Mouse (Mus musculus) hindbrain, embryonic 11.5 days (tissue): Measurements from ENCODE around the gene Scel. TPM values are rescaled to one million over a fixed set of nuclear protein-coding genes. Genes with fewer than 3 reads are reported as not detected.

Experiments
- ATAC-seq: fragments of 200-750 bp; cut with Nextera tagmentation; 2 replicates; pipeline ENCODE4 v1.8.0; 2017; ENCODE audit warnings: mild to moderate bottlenecking, moderate TSS enrichment, moderate library complexity; ENCODE audit not compliant: low FRiP score
- DNase-seq: peaks from one replicate; pipeline ENCODE4 v3.0.0-alpha.2; 2015; ENCODE audit warnings: low spot score
- H3K27ac ChIP-seq: fragments of 300-500 bp; sonication (generic); 2 replicates; pipeline ENCODE4 v1.5.1; 2014; ENCODE audit warnings: mild to moderate bottlenecking, low read depth, low read length
- H3K27me3 ChIP-seq: fragments of 300-500 bp; sonication (generic); 2 replicates; pipeline ENCODE4 v1.6.1; 2014; ENCODE audit warnings: mild to moderate bottlenecking, low read length, moderate library complexity, mixed read lengths; ENCODE audit not compliant: control insufficient read depth, insufficient read depth
- H3K36me3 ChIP-seq: fragments of 300-500 bp; sonication (generic); 2 replicates; pipeline ENCODE4 v1.6.1; 2014; ENCODE audit warnings: mild to moderate bottlenecking, low read length, moderate library complexity, mixed read lengths; ENCODE audit not compliant: control insufficient read depth, insufficient read depth
- H3K4me1 ChIP-seq: fragments of 300-500 bp; sonication (generic); replicated peaks from 2 replicates; pipeline ENCODE4 v1.6.1; 2014; ENCODE audit warnings: low read length, mixed read lengths; ENCODE audit not compliant: control insufficient read depth, insufficient read depth
- H3K4me2 ChIP-seq: fragments of 300-500 bp; sonication (generic); replicated peaks from 2 replicates; pipeline ENCODE4 v1.6.1; 2014; ENCODE audit warnings: mild to moderate bottlenecking, low read depth, low read length
- H3K4me3 ChIP-seq: fragments of 300-500 bp; sonication (generic); 2 replicates; pipeline ENCODE4 v1.5.1; 2014; ENCODE audit warnings: low read depth, low read length
- H3K9ac ChIP-seq: fragments of 300-500 bp; sonication (generic); 2 replicates; pipeline ENCODE4 v1.6.1; 2014; ENCODE audit warnings: low read depth, low read length
- H3K9me3 ChIP-seq: fragments of 300-500 bp; sonication (generic); 2 replicates; pipeline ENCODE4 v1.6.1; 2016; ENCODE audit warnings: low read length; ENCODE audit not compliant: control insufficient read depth
- WGBS: fragments of 180-500 bp; shearing (Covaris S2); extraction: QIAGEN DNeasy Blood & Tissue Kit; methylation state at CpG from one replicate; pipeline ENCODE4 v1.1.7; 2014; 5-methylcytosine and 5-hydroxymethylcytosine counted together
- polyA plus RNA-seq: library from polyadenylated mRNA; unstranded; fragments of >200 nt; fragmentation: Nextera tagmentation; extraction: Ambion mirVana; gene quantifications from 2 replicates; pipeline ENCODE4 v1.2.1, GENCODE M21; 2014

The Scel gene
- polyA plus RNA-seq, 1 experiment from 2014 or later = 0.11 TPM

DNA sequence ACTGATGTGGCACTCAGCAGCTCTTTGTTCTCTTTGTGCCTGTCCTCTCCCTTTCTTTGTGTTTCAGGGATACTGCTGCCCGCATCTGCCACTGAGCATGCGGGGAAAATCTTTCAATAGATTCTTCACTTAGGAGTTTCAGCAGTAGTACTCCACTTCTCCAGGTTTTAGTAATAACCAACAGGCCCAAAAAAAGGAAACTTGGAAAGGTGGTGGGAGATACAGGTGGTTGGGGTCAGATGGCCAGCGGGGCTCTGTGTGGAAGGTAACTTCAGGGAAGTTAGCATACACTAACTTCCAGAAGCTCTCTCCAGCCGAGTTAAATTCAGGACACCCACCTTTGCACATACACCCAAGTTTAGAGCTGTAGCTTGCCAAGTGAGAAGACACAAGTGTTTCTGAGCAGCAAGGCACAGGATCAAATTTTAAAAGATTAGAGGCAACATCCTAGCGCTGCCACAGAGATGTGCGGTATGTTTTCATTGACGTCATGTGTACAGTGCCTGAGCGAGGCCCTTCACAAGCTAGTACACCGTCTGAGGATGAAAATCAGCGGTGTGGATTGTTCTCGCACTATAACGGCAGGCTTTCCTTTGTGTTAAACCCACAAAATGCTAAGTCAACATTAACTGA is 135.6 kb downstream of the Scel start:
- H3K27ac ChIP-seq = peak overlapping the region; percentile 33; the same call in 1 of the 2 replicates
- WGBS = 29% methylated on average over 12 of the region's 12 CpGs
- H3K9me3 ChIP-seq = no peaks in the 10 kb centered on the region
- ATAC-seq (no peak), DNase-seq (peak; percentile 67)
- H3K4me2 ChIP-seq = no peak overlapping the region
- H3K4me1 ChIP-seq = peaks cover 3% of the 10 kb centered on the region; the same call in 1 of the 2 replicates
- H3K36me3 ChIP-seq = no peaks in the 10 kb centered on the region
- no peaks in the 10 kb centered on the region for H3K27me3 ChIP-seq
- no peak overlapping the region for H3K9ac ChIP-seq
- H3K4me3 ChIP-seq = no peak overlapping the region

DNA sequence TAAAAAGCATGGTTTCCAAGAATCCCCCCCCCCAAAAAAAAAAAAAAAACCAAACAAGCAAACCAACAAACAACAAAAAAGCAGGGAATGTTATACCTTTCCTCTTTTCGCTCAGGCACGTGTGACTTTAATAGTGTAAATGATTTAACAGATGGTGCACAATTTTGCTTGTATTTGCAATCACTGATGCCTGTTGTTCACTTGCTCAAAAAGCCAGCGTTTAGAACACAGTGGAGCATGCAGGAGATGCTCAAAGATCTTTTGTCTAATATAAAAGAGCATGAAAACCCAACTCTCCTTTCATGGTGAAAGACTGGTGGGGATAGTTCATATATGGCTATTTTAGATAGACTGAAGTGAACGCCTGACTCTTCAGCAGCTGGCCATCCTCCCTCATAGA is 136.2 kb downstream of the Scel start:
- DNase-seq = peak; percentile 34
- no peak for ATAC-seq
- Histone ChIP-seq H3K4me1 (peaks cover 3% of the 10 kb centered on the region; the same call in 1 of the 2 replicates), H3K4me2 (peak overlapping the region; percentile 55), H3K4me3 (peak overlapping the region; percentile 93; the same call in 1 of the 2 replicates), H3K27me3 (no peaks in the 10 kb centered on the region), H3K27ac (no peak overlapping the region), H3K9me3 (no peaks in the 10 kb centered on the region), H3K36me3 (no peaks in the 10 kb centered on the region), H3K9ac (no peak overlapping the region)
- 35% methylated on average over 4 of the region's 4 CpGs for WGBS

DNA sequence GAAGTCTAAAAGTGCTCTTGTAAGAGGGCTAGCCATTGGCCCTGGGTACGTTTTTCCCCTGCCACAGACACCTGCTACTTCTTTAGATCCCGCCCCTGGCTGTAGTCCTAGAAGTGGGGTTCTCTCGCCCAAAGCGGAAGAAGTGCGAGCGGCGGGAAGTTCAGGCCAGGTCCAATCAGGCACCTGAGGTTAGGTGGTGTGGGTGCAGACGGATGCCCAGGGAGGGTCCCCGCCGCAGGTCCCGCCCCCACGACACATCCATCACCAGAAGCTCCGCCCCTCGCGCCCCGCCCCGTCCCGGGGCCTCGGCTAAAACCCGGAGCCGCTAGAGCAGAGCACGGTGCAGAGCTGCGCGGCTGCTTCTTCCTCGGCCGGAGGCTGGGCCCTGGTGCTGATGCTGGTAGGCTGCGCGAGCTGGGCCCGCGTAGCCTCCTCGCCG is 136.8 kb downstream of the Scel start, which contains the start of gene Slain1:
Slain1 (plus strand) TSS at position 333 of the 439 bp plus-strand sequence.
- Histone ChIP-seq H3K9me3 (no peaks in the 10 kb centered on the region), H3K36me3 (no peaks in the 10 kb centered on the region), H3K4me1 (peaks cover 3% of the 10 kb centered on the region; the same call in 1 of the 2 replicates), H3K27me3 (no peaks in the 10 kb centered on the region), H3K4me2 (peak within 1 kb of the TSS; percentile 55), H3K9ac (peak within 1 kb of the TSS; percentile 87), H3K4me3 (peak within 1 kb of the TSS; percentile 93), H3K27ac (peak within 1 kb of the TSS; percentile 97)
- ATAC-seq = peak; percentile 96
- peak; percentile 94 for DNase-seq
- WGBS = 0% methylated on average over 25 of the region's 32 CpGs

DNA sequence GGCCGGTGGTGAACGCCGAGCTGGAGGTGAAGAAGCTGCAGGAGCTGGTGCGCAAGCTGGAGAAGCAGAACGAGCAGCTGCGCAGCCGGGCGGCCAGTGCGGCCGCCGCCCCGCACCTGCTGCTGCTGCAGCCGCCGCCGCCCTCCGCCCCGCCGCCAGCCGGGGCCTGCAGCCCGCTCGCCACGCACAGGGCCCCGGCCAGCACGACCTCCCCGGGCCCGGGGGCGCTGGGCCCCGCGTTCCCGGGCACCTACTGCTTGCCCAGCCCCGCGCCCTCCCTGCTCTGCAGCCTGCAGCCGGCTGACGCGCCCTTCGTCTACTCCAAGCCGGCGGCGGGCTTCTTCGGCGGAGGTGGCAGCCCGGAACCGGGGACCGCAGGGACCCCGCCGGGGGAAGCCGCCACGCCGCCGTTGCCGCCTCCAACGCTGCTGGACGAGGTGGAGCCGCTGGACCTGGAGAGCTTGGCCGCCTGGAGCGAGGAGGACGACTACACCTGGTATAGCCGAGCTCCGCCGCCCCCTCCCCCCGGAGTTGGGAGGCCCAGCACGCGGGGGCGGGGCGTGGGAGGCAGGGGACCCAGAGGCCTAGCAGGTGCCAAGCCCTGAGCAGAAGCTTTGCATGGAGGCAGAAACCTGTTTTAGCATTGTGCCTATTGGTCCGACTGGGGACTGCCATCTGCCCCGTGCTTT is 137.4 kb downstream of the Scel start:
- H3K4me2 ChIP-seq = peak overlapping the region; percentile 55

DNA sequence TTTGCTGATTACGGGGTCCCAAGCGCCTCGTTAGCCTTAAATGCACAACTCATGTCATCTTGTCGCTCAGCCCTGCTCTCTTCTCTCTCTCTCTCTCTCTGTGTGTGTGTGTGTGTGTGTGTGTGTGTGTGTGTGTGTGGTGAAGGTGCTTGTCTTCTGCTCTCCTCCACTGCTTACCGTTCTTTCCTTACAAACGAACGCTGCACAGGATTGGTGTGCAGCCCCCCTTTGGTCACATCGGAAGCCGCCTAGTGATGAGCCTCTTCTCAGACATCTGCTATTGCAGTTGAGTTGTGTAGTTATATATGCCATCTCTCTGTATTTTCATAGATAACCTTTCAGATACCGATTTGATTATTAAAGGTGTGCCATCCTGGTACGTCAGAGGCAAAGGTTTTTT is 138.0 kb downstream of the Scel start:
- no peak for DNase-seq
- Histone ChIP-seq H3K9ac (peak overlapping the region; percentile 87), H3K9me3 (no peaks in the 10 kb centered on the region), H3K36me3 (no peaks in the 10 kb centered on the region), H3K4me2 (peak overlapping the region; percentile 55), H3K4me3 (peak overlapping the region; percentile 93), H3K4me1 (peaks cover 3% of the 10 kb centered on the region; the same call in 1 of the 2 replicates), H3K27ac (peak overlapping the region; percentile 97; the same call in 1 of the 2 replicates), H3K27me3 (no peaks in the 10 kb centered on the region)
- ATAC-seq = no peak; the same call in 1 of the 2 replicates
- WGBS = 3% methylated on average over 11 of the region's 11 CpGs

More for the DNA sequence above, 137.4 kb downstream of the Scel start:
- Histone ChIP-seq H3K36me3 (no peaks in the 10 kb centered on the region), H3K27ac (peak overlapping the region; percentile 97), H3K27me3 (no peaks in the 10 kb centered on the region), H3K4me3 (peak overlapping the region; percentile 93), H3K9me3 (no peaks in the 10 kb centered on the region), H3K9ac (peak overlapping the region; percentile 87), H3K4me1 (peaks cover 3% of the 10 kb centered on the region; the same call in 1 of the 2 replicates)
- 0% methylated on average over 47 of the region's 67 CpGs for WGBS
- ATAC-seq = peak; percentile 78
- peak; percentile 81 for DNase-seq

DNA sequence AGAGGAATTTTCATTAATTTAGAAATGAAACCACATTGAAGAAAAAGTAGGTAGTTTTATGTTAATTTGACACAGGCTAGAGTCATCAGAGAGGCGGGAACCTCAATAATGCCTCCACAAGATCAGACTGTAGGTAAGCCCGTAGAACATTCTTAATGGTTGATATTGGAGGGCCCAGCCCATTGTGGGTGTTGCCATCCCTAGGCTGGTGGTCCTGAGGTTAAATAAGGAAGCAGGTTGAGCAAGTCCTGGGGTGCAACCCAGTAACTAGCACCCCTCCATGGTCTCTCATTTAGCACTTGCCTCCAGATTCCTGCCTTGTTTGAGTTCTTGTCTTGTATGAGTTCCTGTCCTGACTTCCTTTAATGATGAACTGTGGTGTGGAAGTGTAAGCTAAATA is 138.4 kb downstream of the Scel start:
- Histone ChIP-seq H3K36me3 (no peaks in the 10 kb centered on the region), H3K9ac (no peak overlapping the region), H3K4me2 (peak overlapping the region; percentile 55), H3K4me3 (peak overlapping the region; percentile 93), H3K9me3 (no peaks in the 10 kb centered on the region), H3K27me3 (no peaks in the 10 kb centered on the region), H3K4me1 (peaks cover 3% of the 10 kb centered on the region; the same call in 1 of the 2 replicates), H3K27ac (no peak overlapping the region)
- ATAC-seq = no peak
- WGBS = 54% methylated on average over 2 of the region's 2 CpGs
- DNase-seq = no peak

DNA sequence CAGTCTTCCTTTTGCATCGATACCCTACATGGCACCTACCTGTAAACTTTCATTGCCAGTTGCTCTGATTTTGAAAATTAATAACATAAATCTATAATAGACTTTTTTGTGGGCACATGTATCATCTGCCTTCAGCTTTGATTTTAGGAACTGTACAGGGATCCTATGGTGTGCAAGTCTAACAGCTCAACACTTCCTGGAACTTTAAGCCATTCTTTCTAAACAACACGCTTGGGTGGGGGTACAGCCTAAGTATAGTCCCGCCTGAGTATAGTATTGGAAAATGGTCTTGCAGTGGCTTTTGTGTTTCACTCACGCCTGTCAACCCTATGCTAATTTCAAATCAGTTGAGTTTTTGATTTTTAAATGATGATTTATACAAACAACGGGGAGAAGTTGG is 139.4 kb downstream of the Scel start:
- peaks cover 3% of the 10 kb centered on the region; the same call in 1 of the 2 replicates for H3K4me1 ChIP-seq
- H3K36me3 ChIP-seq = no peaks in the 10 kb centered on the region
- H3K9me3 ChIP-seq = no peaks in the 10 kb centered on the region
- no peak overlapping the region for H3K27ac ChIP-seq
- H3K4me3 ChIP-seq = no peak overlapping the region
- 83% methylated on average over 5 of the region's 5 CpGs for WGBS
- DNase-seq (no peak), ATAC-seq (no peak)
- H3K4me2 ChIP-seq = 0 out of 2 replicates have a peak overlapping the region, but pooled peaks have one; percentile 11
- no peak overlapping the region for H3K9ac ChIP-seq
- no peaks in the 10 kb centered on the region for H3K27me3 ChIP-seq

DNA sequence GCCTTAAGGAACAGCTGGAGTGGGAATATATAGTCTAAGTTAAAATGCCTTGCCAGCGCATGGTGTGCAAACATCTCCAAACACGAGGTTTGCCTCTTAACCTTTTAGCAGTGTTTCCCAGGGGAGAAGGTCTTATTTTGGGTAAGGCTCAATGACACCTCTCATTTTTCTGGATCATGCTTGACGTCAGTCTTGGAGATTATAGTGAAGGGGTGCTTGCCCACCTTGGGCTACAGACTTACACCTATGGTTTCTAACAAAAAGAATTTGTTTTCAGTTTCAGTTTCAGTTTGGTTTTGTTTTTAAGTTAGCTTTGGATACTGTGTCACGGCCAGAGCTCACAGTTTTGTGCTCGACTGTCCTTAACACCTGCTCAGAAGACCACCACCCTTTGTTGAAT is 140.7 kb downstream of the Scel start:
- no peaks in the 10 kb centered on the region for H3K36me3 ChIP-seq
- no peak overlapping the region for H3K4me2 ChIP-seq
- WGBS = 68% methylated on average over 5 of the region's 5 CpGs
- H3K9me3 ChIP-seq = no peaks in the 10 kb centered on the region
- ATAC-seq = no peak
- H3K9ac ChIP-seq = no peak overlapping the region
- DNase-seq = no peak
- no peak overlapping the region for H3K4me3 ChIP-seq
- H3K27ac ChIP-seq = no peak overlapping the region
- H3K4me1 ChIP-seq = peaks cover 3% of the 10 kb centered on the region; the same call in 1 of the 2 replicates
- no peaks in the 10 kb centered on the region for H3K27me3 ChIP-seq
